Mouse (Mus musculus) MEL-GATA-1-ER (cell line): Measurements from ENCODE around the gene Ctsll3.
A peak's percentile ranks its signal among the peaks of the same experiment; 100 is the strongest.

Source experiments
- DNase-seq: peaks from one replicate; pipeline ENCODE4 v3.0.0-alpha.2; 2012; ENCODE audit warnings: low read depth; ENCODE audit errors: extremely low read depth

Ctsll3 gene

DNA sequence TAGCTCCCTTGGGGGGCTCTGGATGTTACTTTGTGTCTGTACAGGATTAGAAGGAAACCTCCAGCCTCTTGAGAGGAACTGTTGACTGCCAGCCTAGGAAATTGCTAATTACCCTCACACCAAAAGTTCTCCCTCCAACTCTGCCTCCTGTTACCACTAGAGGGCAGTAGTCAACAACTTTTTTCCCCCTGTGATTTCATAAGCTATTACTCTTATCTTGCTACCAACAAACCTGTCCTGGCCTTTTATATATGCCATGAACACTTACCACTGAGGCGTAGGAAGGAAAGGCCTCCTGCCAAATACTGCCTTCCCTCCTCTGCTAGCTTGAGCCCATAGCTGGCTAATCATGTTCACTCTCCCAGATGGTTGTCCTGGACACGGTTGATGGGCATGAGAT lies 54.1 kb downstream of the Ctsll3 start:
- peak; percentile 42 for DNase-seq
